Mouse (Mus musculus) liver, embryonic 14.5 days (tissue): ENCODE measurements at regions not wholly inside any gene's neighbourhood (a gene's known extent, or its start where the extent isn't known, plus 50 kb on each side); places are given as distances from the start of the nearest gene placed in this dataset.
"Not testable (repeated sequence)": the region's sequence is repeated elsewhere in the genome, so short reads cannot be mapped to it uniquely, and the experiment has no call there.

Source experiments
- ATAC-seq: fragments of 200-750 bp; cut with Nextera tagmentation; 2 replicates; pipeline ENCODE4 v1.8.0; 2017; ENCODE audit warnings: moderate number of reproducible peaks, mild to moderate bottlenecking, moderate library complexity; ENCODE audit not compliant: insufficient read depth
- DNase-seq, 3 experiments: peaks; one replicate each; pipeline ENCODE4 v3.0.0-alpha.2; 2012 to 2013; ENCODE audit warnings: low read depth in 3 of 3, low spot score in 3 of 3
- H3K27ac ChIP-seq: fragments of 300-500 bp; sonication (generic); 2 replicates; pipeline ENCODE4 v1.5.1; 2014; ENCODE audit warnings: moderate library complexity, mild to moderate bottlenecking, control low read depth, inconsistent platforms
- H3K27me3 ChIP-seq: fragments of 300-500 bp; sonication (generic); 2 replicates; pipeline ENCODE4 v1.6.1; 2014; ENCODE audit warnings: mild to moderate bottlenecking, low read length, moderate library complexity; ENCODE audit not compliant: control insufficient read depth, insufficient read depth
- H3K36me3 ChIP-seq: fragments of 300-500 bp; sonication (generic); replicated peaks from 2 replicates; pipeline ENCODE4 v1.6.1; 2014; ENCODE audit warnings: low read depth; ENCODE audit not compliant: control insufficient read depth, insufficient read depth
- H3K4me1 ChIP-seq, 2 experiments: fragments of 200-500 bp in 1 of 2; fragments of 300-500 bp in 1 of 2; sonication (generic) in 1 of 2; replicated peaks; 2 replicates each; pipeline ENCODE4 v1.6.1; 2012 to 2014; ENCODE audit warnings: antibody characterized with exemption in 1 of 2, inconsistent platforms in 1 of 2, low read length in 1 of 2; ENCODE audit not compliant: control insufficient read depth in 2 of 2, insufficient read depth in 2 of 2
- H3K4me2 ChIP-seq: fragments of 300-500 bp; sonication (generic); 2 replicates; pipeline ENCODE4 v1.6.1; 2014; ENCODE audit warnings: low read depth, mild to moderate bottlenecking, control low read depth, moderate library complexity
- H3K4me3 ChIP-seq, 2 experiments: fragments of 200-500 bp in 1 of 2; fragments of 300-500 bp in 1 of 2; sonication (generic) in 1 of 2; 2 replicates each; pipeline ENCODE4 v1.5.1; 2012 to 2014; ENCODE audit warnings: low read depth in 2 of 2, low read length in 2 of 2, mild to moderate bottlenecking in 2 of 2, control low read depth in 1 of 2, inconsistent platforms in 1 of 2, moderate library complexity in 1 of 2; ENCODE audit not compliant: insufficient read depth in 1 of 2
- H3K9ac ChIP-seq: fragments of 300-500 bp; sonication (generic); replicated peaks from 2 replicates; pipeline ENCODE4 v1.6.1; 2014; ENCODE audit warnings: mild to moderate bottlenecking, control low read depth, moderate library complexity
- H3K9me3 ChIP-seq: fragments of 300-500 bp; sonication (generic); 2 replicates; pipeline ENCODE4 v1.6.1; 2016; ENCODE audit warnings: low read length, mixed read lengths; ENCODE audit not compliant: control insufficient read depth
- CTCF ChIP-seq: IDR thresholded peaks from 2 replicates; pipeline ENCODE4 v1.5.1; 2016; ENCODE audit warnings: antibody characterized with exemption, low read depth, control low read depth
- EP300 ChIP-seq: IDR thresholded peaks from 2 replicates; pipeline ENCODE4 v1.6.1; 2016; ENCODE audit warnings: antibody characterized with exemption, low read depth
- WGBS: fragments of 180-500 bp; shearing (Covaris S2); extraction: QIAGEN DNeasy Blood & Tissue Kit; methylation state at CpG from one replicate; pipeline ENCODE4 v1.1.7; 2014; ENCODE audit not compliant: insufficient replicate concordance; 5-methylcytosine and 5-hydroxymethylcytosine counted together

DNA sequence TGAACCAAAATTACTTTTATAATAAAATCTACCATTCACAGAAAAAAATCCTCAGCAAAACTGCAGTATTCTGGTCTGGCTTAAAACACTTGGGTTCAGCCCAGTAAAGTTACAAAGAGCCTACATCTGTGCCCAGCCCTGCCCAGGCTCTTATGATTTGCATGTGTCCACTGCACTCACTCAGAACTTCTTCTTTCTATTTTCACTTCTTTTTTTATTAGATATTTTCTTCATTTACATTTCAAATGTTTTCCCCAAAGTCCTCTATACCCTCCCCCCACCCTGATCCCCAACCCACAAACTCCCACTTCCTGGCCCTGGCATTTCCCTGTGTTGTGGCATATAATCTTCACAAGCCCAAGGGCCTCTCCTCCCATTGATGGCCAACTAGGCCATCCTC lies 1442.4 kb upstream of the Tacstd2 start:
- H3K9me3 ChIP-seq, result no peaks in the 10 kb centered on the region
- no peak overlapping the region for H3K27ac ChIP-seq
- H3K4me2 ChIP-seq, result no peak overlapping the region
- no peaks in the 10 kb centered on the region for H3K36me3 ChIP-seq
- ATAC-seq, result no peak
- TF ChIP-seq CTCF (no peak), EP300 (no peak)
- no peaks in the 10 kb centered on the region for H3K27me3 ChIP-seq
- H3K9ac ChIP-seq, result no peak overlapping the region
- H3K4me3 ChIP-seq, result no peak overlapping the region
- no peaks in the 10 kb centered on the region for H3K4me1 ChIP-seq
- no peak for DNase-seq

DNA sequence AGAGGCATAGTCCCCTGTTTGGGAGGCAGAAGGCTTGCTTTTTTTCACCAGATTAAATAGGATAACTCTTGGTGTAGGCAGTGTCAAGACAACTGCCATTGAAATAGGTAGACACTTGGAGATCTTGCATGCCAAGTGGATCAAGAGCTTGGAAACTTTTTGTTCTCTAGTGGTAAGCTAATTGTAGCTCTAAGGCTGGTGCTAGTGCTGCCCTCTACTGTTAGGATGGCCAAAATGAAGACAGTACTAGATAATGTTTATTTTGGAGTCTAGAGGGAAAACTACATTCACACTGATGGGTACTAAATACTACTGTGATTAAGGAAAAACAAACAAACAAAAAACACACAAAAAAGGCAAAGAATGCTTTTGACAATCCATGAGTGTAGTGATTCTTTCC lies 1428.4 kb upstream of the Tacstd2 start:
- no peak overlapping the region for H3K27ac ChIP-seq
- no peak for DNase-seq
- H3K36me3 ChIP-seq, result no peaks in the 10 kb centered on the region
- no peaks in the 10 kb centered on the region for H3K4me1 ChIP-seq
- no peak overlapping the region for H3K4me2 ChIP-seq
- no peak for TF ChIP-seq EP300
- no peak for TF ChIP-seq CTCF
- no peaks in the 10 kb centered on the region for H3K9me3 ChIP-seq
- no peaks in the 10 kb centered on the region for H3K27me3 ChIP-seq
- ATAC-seq, result no peak
- H3K9ac ChIP-seq, result no peak overlapping the region
- no peak overlapping the region for H3K4me3 ChIP-seq

DNA sequence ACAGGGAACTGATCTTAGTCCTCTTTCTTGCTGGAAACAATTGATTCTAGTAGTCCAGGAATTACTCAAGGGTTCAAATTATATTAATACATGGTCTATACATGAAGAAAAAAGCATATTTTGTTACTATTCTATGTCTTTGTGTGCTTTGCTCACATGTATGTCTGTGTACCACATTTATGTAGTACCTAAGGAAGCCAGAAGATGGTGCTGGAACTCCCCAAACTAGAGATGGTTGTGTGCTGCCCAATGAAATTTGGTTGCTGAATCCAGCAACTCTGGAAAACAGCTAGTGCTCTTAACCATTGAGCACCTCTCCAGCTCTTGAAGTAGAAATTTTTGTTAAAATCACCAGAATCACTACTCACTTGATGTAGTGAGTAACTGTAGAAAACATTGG lies 1402.5 kb upstream of the Tacstd2 start:
- not testable (repeated sequence) for DNase-seq, H3K4me1 ChIP-seq, H3K27me3 ChIP-seq, H3K9me3 ChIP-seq, H3K4me3 ChIP-seq, H3K9ac ChIP-seq, H3K36me3 ChIP-seq, H3K27ac ChIP-seq, H3K4me2 ChIP-seq, ATAC-seq
- TF ChIP-seq CTCF, result peak; percentile 4; the same call in 1 of the 2 replicates

DNA sequence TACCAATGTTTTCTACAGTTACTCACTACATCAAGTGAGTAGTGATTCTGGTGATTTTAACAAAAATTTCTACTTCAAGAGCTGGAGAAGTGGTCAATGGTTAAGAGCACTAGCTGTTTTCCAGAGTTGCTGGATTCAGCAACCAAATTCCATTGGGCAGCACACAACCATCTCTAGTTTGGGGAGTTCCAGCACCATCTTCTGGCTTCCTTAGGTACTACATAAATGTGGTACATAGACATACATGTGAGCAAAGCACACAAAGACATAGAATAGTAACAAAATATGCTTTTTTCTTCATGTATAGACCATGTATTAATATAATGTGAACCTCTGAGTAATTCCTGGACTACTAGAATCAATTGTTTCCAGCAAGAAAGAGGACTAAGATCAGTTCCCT lies 1396.3 kb upstream of the Tacstd2 start:
- not testable (repeated sequence) for ATAC-seq, H3K9ac ChIP-seq, H3K27me3 ChIP-seq, H3K9me3 ChIP-seq, H3K27ac ChIP-seq, DNase-seq, H3K4me2 ChIP-seq, H3K36me3 ChIP-seq, H3K4me3 ChIP-seq, H3K4me1 ChIP-seq

DNA sequence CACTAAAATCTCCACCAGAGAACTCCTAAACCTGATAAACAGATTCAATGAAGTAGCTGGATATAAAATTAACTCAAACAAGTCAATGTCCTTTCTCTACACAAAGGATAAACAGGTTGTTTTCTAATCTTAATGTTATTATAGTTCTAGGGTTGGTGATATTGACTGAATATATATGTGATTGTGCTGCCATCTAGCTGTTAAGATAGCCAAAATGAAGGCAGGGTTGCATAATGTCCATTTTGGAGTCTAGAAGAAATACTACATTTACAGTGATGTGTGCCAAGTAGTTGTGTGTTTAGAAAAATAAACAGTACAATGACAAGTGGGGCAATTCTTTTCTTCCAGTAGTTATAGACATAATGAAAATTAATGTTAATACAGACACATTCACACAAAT lies 1379.9 kb upstream of the Tacstd2 start:
- no peak overlapping the region for H3K27ac ChIP-seq
- no peak for DNase-seq
- H3K4me3 ChIP-seq, result no peak overlapping the region
- no peak overlapping the region for H3K9ac ChIP-seq
- no peak for ATAC-seq
- H3K9me3 ChIP-seq, result no peaks in the 10 kb centered on the region
- H3K36me3 ChIP-seq, result no peaks in the 10 kb centered on the region
- TF ChIP-seq CTCF (no peak), EP300 (no peak)
- H3K27me3 ChIP-seq, result no peaks in the 10 kb centered on the region
- H3K4me1 ChIP-seq, result no peaks in the 10 kb centered on the region
- no peak overlapping the region for H3K4me2 ChIP-seq

DNA sequence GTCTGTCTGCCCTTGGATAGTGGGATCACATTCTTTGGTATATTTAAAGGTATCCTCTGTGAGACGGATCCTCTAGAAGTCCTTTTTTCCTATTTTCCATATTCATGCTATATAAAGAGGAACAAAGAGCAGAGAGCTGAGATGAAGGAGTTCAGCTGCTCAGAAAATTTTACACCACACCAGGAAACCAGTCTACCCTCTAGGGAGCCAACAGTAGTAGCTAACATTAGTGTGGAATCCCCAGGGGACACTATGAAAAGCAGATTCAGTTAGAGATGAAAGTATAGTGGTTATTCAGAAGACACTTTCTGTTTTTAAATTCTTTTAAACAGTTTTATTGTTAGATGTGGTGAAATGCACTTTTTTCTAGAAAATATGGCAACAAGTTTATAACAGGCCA lies 1348.5 kb upstream of the Tacstd2 start:
- Histone ChIP-seq H3K27ac (no peak overlapping the region), H3K4me1 (no peaks in the 10 kb centered on the region), H3K27me3 (no peaks in the 10 kb centered on the region), H3K4me2 (no peak overlapping the region), H3K9ac (no peak overlapping the region), H3K36me3 (no peaks in the 10 kb centered on the region), H3K9me3 (no peaks in the 10 kb centered on the region), H3K4me3 (no peak overlapping the region)
- ATAC-seq (no peak), DNase-seq (no peak)
- TF ChIP-seq EP300 (no peak), CTCF (no peak)
- 52% methylated on average over 1 of the region's 1 CpGs for WGBS

DNA sequence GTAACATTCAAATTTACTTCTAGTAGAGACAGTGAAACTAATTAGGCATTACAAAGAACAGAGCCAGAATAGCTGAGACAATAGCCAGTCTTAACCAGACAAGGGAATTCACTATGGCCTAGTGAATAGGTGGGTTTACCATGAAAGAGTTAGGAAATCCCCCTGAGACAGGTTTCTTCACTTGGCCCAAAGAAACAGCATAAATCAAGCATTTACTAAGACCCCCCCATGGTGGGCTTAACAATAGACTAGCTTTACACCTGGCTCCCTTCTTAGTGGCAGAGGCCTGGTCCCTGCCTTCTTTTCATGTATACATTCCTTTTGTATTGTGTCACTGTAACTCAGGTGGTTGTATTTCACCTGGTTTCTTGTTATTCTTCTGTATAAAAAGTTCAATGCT lies 1317.2 kb upstream of the Tacstd2 start:
- H3K27me3 ChIP-seq, H3K4me1 ChIP-seq, H3K9ac ChIP-seq, DNase-seq, H3K27ac ChIP-seq, H3K4me3 ChIP-seq, H3K36me3 ChIP-seq, ATAC-seq, H3K4me2 ChIP-seq, H3K9me3 ChIP-seq: not testable (repeated sequence)
